Mouse (Mus musculus) embryo, embryonic 11.5 days (tissue): ENCODE results near the gene Tes.
"Not testable (repeated sequence)": the region's sequence is repeated elsewhere in the genome, so short reads cannot be mapped to it uniquely, and the experiment has no call there.

ENCODE experiments used
- DNase-seq: peaks from one replicate; pipeline ENCODE4 v3.0.0-alpha.2; 2012; ENCODE audit warnings: low read depth, low spot score

Gene Tes

GRCm38 (mm10) chr6:17064936-17065790, at the start of gene Tes:
TSS of gene Tes (plus strand) at chr6:17065149.
- peak; percentile 63 for DNase-seq

- DNase-seq = no peak
Observed at GRCm38 (mm10) chr6:17025886-17026285, 39.1 kb upstream of the Tes start.

- peak; percentile 39 for DNase-seq
Observed at GRCm38 (mm10) chr6:17027572-17027971, 37.4 kb upstream of the Tes start.

- DNase-seq = no peak
Observed at GRCm38 (mm10) chr6:17028809-17029208, 36.1 kb upstream of the Tes start.

GRCm38 (mm10) chr6:17032231-17032728, 32.7 kb upstream of the Tes start:
- DNase-seq = no peak

GRCm38 (mm10) chr6:17034095-17034494, 30.9 kb upstream of the Tes start:
- DNase-seq = no peak

- DNase-seq = no peak
Observed at GRCm38 (mm10) chr6:17035228-17035627, 29.7 kb upstream of the Tes start.

- no peak for DNase-seq
Observed at GRCm38 (mm10) chr6:17051432-17052025, 13.4 kb upstream of the Tes start.

- no peak for DNase-seq
Observed at GRCm38 (mm10) chr6:17053028-17053660, 11.8 kb upstream of the Tes start.

GRCm38 (mm10) chr6:17054781-17055180, 10.2 kb upstream of the Tes start:
- no peak for DNase-seq

- DNase-seq = no peak
Observed at GRCm38 (mm10) chr6:17055659-17056058, 9.3 kb upstream of the Tes start.

GRCm38 (mm10) chr6:17059501-17059900, 5.4 kb upstream of the Tes start:
- no peak for DNase-seq

- no peak for DNase-seq
Observed at GRCm38 (mm10) chr6:17060154-17060553, 4.8 kb upstream of the Tes start.

- DNase-seq = not testable (repeated sequence)
Observed at GRCm38 (mm10) chr6:17061826-17062225, 3.1 kb upstream of the Tes start.

- DNase-seq = no peak
Observed at GRCm38 (mm10) chr6:17062366-17062765, 2.6 kb upstream of the Tes start.

- no peak for DNase-seq
Observed at GRCm38 (mm10) chr6:17065791-17066169, 831 bp downstream of the Tes start.

- no peak for DNase-seq
Observed at GRCm38 (mm10) chr6:17066211-17066940, 1.4 kb downstream of the Tes start.

- no peak for DNase-seq
Observed at GRCm38 (mm10) chr6:17071899-17072298, 7.0 kb downstream of the Tes start.

- DNase-seq = no peak
Observed at GRCm38 (mm10) chr6:17072338-17072737, 7.4 kb downstream of the Tes start.

- DNase-seq = no peak
Observed at GRCm38 (mm10) chr6:17072763-17073484, 8.0 kb downstream of the Tes start.

- DNase-seq = no peak
Observed at GRCm38 (mm10) chr6:17077270-17077669, 12.3 kb downstream of the Tes start.
